Mouse (Mus musculus) MN1 (cell line): ENCODE data around the gene Rplp0.

Experiments used
- DNase-seq: peaks from one replicate; pipeline ENCODE4 v3.0.0-alpha.2; 2016; ENCODE audit warnings: low spot score

Rplp0 gene

DNA sequence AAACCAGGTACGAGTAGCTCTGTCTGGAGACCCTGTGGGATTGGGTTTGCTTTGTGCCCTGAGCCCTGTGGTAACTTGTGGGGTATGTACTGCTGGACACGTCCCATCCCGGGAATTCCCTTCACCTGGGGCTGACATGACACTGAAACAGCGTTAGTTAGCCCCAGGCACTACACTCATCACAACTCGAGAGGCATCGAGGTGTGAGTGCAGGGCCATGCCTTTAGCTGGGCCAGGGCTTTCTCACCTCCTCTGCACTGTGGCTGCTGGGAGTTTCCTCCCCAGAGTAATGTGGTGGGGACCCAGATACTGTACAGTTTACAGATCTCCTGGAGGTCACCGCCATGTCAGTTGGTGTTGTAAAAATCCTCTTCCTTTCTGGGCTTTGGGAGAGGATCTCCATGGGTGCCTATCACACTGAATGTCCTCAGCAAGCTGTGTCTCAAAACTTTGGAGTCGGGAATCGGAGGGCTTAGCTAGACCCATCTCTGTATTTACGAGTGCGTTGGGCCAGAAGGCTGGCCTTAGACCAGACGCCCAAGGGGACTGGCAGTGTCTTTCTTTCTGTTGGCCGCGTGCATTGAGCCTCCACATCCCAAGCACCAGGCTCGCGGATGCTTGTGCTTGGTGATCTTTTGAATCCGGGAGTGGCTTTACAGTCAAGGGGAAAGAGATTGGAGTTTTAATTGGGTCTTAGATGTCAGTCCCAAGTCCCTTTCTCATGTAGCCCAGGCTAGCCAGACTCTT lies 32.6 kb upstream of the Rplp0 start:
- no peak for DNase-seq

- no peak for DNase-seq
These were observed 31.1 kb upstream of the Rplp0 start for GRCm38 (mm10) chr5:115528128-115528527.

- no peak for DNase-seq
These were observed 29.9 kb upstream of the Rplp0 start for GRCm38 (mm10) chr5:115529364-115529741.

DNA sequence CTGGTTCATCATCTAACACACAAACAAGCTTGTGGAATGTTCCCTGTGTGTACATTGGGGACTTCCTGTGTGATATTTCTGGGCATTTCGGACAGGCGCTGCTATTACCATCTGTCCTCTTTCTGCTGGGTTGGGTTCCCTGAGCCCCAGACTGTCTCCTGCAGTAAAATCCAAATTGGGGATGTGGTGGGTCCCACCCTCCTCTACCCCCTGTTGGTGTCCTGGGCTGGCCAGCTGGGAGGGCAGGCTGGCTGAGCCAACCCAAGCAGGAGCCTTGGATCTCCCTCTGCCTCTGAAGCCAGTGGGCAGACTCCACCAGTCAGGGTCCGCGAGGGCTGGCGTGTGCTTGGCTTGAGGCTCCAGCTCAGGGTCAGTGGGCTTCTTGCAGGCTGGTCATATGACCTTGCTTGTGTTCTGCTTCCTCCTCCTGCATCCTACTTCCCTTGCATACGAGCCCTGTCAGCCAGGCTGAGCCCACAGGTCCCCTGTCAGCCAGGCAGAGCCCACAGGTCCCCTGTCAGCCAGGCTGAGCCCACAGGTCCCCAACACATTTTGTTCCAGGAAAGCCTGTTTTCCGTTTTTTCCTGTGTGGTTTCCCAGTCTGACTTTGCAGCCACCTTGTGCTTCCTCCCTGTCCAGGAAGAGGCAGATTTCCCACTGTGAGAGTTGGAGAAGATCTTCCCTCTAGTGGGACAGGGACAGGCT lies 29.4 kb upstream of the Rplp0 start:
- no peak for DNase-seq

DNA sequence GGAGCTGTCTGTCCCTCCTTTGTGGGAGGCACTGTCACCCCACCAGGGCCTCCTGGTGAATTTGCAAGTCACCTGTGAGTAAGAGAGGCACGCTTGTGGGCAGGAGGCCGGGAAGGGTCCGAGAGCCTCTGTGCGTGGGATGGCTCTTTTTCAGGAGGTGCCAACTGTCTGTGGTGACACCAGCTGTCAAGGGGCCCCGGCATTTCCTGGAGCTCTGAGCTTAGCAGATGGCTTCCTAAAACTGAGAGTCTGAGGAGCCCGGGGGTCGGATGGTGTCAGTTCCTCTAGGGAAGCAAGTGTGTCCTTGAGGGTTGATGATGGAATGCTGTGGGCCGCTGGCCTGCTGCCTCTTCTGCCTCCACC lies 28.8 kb upstream of the Rplp0 start:
- DNase-seq: no peak

GRCm38 (mm10) chr5:115531671-115532270 lies 27.5 kb upstream of the Rplp0 start:
- peak; percentile 72 for DNase-seq

DNA sequence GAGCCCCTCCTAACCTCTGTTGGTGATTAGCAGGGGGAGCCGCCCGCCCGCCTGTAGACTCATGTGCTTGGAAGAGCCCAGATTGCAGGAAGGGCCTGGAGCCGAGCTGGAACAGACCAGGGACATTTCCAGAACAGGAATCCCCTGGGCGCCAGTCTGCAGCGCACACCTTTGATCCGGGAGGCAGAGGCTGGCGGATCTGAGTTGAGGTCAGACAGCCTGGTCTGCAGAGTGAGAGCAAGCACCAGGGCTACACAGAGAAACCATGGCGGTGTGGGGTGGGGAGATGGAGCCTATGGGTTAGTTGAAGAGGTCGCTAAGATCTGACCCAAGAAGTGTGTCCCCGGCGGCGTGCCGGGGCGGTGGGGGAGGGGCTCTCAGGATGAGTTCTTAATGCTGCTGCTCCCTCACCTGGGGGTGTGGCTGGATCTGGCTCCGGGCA lies 25.0 kb upstream of the Rplp0 start:
- peak; percentile 47 for DNase-seq

- DNase-seq: no peak
These were observed 24.4 kb upstream of the Rplp0 start for GRCm38 (mm10) chr5:115534856-115535255.

DNA sequence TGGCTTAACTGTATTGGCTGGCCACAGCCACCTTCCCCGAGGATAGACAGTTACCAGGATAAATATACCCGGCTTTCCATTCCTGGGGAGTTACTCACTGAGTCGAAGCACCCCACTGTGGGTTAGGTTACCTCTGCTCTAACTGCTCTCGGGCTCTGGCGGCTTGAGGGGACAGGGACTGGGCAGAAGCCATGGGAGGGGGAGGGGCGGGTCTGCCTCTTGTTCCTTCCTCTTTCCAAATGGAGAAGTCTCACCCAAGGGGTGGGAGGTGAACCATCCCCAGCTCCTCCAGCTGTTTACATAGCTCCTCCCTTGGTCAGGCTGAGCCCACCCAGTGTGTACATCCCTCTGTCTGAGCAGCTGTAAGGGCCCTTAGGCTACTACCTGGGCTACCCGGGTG lies 23.6 kb upstream of the Rplp0 start:
- no peak for DNase-seq

DNA sequence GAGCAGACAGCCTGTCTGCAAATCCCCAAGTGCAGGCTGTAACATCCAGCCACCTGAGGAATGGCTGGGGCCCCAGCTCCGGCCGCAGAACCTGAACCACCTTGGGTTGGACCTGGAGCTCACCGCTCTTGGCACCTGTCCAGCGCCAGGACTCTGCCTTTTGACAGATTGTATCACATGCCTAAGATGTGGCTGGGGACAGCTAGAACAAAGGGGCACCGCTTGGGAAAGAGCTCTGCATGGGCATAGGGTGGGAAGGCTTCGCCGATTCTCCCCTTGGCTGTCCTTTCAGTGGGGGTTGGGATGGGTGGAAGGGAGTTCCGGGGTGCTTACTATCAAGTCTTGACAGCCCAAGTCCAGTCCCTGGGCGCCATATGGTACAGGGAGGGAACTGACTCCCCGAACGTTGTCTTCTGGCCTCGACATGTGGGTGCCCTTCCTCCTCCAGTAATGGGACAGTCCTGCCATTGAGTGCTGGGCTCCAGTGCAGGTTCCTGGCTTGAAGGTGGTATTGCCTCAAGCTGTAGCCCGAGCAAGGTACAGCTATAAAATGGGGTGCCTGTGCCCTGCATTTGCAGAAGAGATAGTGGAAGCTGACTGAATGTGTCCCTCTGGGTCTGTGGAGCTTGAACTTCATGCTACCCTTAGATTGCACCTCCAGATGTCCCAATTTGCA lies 21.1 kb upstream of the Rplp0 start:
- DNase-seq: no peak

DNA sequence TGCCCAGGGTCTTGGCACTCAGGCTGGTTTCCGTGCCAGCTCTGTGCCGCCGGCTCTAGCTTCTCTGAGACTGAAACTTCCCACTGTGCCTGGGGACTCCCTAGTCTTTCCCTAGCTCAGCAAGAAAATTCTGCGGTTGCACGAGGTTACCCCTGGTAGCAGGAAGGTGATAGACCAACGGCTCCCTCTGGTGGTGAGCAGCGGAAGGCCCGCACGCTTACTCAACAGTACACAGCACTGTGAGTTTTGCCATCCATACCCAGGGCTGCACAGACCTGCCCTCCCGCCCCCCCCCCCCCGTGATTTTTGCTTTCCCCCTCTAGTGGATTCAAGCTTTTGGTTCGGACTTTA lies 20.6 kb upstream of the Rplp0 start:
- peak; percentile 83 for DNase-seq

DNA sequence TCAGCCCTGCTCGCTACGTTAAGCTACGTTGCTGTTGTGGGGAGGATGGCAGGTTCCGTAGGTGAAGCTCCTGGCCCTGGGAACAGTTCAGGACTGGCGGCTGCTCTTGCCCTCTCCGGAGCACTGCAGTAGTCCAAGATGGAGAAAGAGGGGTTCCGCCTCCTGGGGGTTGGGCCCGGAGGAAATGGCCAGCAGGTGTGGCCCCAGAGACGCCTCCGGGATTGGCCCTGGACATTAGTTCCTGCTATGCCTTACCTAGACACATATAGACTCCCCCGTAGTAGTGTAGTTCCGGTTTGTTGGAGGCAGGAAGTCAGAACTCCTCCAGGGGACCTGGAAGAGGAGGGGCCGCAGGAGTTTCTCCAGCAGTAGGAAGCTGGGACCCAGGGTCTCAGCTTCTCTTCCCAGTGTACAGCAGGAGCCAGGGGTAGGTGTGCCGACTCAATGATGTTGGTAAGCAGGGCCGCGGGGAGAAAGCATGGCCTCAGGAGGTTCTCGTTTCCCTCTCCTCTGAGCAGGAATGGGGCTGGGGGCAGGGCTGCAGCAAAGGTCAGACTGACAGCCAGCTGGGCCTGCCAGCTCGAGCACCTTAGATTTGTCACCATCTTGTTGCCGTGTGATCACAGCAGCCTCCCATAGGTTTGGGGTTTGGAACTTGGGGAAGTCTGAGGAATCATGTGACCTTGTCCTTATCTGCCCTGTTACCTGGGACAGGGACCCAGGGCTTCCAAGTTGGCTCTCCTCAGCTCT lies 16.5 kb upstream of the Rplp0 start:
- DNase-seq: peak; percentile 40

GRCm38 (mm10) chr5:115543509-115544253 lies 15.6 kb upstream of the Rplp0 start:
- DNase-seq: peak; percentile 54

DNA sequence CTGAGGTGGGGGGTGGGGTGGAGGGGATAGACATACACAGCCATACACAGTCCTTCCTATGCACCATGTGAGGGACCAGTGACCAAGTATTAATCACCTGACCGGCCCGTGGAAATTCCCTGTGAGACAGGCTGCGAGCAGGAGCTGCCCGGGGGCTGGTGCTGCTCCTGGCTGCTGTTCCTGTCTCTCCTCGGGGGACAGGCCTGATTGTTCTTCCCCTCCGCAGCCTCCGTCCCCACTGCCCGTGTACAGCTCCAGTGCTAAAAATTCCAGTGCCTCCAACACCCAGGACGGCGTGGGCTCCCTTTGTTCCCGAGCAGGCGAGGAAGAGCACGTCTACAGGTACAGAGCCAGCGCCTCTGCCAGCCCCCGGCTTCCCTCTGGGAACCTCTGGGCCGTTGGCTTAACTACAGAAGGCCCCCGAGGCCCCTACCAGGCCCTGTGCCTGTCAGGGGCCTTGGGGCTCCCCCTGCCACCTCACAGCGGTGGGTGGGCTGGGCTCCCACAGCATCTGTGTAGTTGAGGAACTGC lies 14.5 kb upstream of the Rplp0 start:
- DNase-seq: no peak

GRCm38 (mm10) chr5:115545636-115546035 lies 13.6 kb upstream of the Rplp0 start:
- DNase-seq: no peak

- no peak for DNase-seq
These were observed 12.7 kb upstream of the Rplp0 start for GRCm38 (mm10) chr5:115546536-115546935.

- no peak for DNase-seq
These were observed 12.3 kb upstream of the Rplp0 start for GRCm38 (mm10) chr5:115547014-115547413.

DNA sequence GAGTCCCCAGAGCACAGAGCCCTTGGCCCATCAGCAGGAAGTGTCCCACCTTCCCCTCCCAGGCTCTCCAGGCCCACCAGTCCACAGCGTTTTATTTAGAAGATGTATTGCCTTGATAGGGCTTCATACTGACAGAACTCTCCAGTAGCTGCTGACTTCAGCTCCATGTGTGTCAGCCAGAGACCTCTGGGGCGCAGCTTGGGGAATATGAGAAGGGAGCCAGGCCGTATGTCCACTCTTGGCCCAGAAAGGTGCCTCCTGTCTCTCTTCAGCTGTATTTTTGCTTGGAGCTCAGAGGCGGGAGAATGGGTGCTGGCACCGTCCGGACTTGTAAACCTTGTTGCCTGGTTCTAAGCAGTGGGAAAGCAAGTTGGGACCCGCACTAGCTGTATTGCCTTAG lies 11.8 kb upstream of the Rplp0 start:
- DNase-seq: no peak

DNA sequence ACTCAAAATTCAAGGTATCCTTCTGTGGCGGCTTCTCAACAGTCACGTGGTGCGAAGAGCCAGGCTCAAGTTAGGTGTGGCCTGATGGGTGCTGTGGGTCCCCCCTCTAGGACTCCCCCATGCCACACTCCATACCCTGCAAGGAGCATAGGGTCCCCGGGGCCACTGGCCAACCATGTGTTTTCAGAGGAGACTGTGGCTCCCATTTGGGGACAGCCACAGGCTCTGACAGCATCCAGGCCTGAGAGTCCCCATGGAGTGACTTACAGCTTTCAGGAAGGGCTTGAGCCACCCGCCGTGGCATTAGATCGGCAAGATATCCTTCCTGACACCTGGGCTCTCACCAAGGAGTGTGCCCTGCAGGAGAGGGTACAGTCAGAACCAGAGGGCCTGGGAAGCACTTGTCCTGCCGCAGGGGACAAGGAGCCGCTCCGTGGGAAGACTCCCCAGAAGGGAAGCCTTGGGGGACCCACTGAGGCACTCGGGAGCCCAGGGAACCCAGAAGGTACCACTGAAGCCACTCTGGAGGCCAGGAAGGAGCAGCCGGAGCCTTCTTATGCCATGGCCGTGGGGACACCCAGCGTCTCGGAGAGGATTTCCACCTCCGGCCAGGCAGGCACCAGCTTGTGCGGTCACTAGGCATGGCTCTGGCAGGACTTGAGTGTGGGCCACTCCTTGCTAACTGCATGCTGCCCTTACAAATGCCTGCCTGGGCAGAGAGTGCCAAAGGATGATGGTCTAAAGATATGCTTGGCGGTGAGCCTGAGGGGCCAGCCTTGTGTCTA lies 10.6 kb upstream of the Rplp0 start:
- no peak for DNase-seq

DNA sequence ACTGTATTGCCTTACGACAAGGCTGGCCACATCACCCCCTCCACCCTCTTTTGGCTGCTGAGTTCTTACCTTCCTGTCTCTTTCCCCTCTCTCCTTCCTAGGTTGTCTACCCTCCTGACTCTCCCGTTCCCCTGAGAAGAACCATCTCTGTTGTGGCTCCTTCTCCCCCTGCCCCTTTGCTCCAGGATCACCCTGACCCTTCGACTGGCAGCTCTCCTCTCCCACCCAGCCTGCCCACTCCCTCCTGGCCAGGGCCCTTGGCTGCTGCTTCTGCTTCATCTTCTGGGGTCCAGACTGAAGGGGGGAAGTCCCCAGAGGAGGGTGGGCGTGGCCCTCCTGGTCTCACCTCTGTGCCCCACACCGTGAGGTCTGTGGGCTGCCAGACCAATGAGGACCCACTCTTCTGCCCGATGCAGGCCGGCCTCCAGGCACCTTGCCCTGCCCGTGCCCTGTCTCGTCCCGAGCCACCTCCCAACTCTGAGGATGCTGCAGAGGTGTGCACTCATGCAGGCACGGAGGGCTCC lies 8.7 kb upstream of the Rplp0 start:
- no peak for DNase-seq
